Mouse (Mus musculus) spleen, postnatal 36 days (tissue): ENCODE measurements around the gene Blvrb.
"Not testable (repeated sequence)": the region's sequence is repeated elsewhere in the genome, so short reads cannot be mapped to it uniquely, and the experiment has no call there.

Experiments
- DNase-seq, 2 experiments: peaks; one replicate each; pipeline ENCODE4 v3.0.0; 2022; ENCODE audit warnings: low spot score in 2 of 2, mixed read lengths in 1 of 2

Blvrb gene

GRCm38 (mm10) chr7:27480927-27481626, 33.3 kb downstream of the Blvrb start:
- DNase-seq = no peak

GRCm38 (mm10) chr7:27481627-27481969, 33.8 kb downstream of the Blvrb start:
- DNase-seq = peak; percentile 82

GRCm38 (mm10) chr7:27483860-27484259, 36.1 kb downstream of the Blvrb start:
- no peak for DNase-seq

GRCm38 (mm10) chr7:27486102-27486769, 38.5 kb downstream of the Blvrb start:
- DNase-seq = peak in 1 of 2 experiments; percentile 53

- DNase-seq = peak; percentile 100
Observed at GRCm38 (mm10) chr7:27486770-27487697, 39.3 kb downstream of the Blvrb start, which contains the start of gene Sertad1. Gene Sertad1 (plus strand): TSS chr7:27486910.

GRCm38 (mm10) chr7:27487740-27488268, 40.0 kb downstream of the Blvrb start:
- no peak for DNase-seq

GRCm38 (mm10) chr7:27489270-27489869, 41.6 kb downstream of the Blvrb start:
- no peak for DNase-seq

GRCm38 (mm10) chr7:27490227-27490542, 42.4 kb downstream of the Blvrb start:
- no peak for DNase-seq

- DNase-seq = peak; percentile 84 to 87
Observed at GRCm38 (mm10) chr7:27490543-27491329, 43.0 kb downstream of the Blvrb start.

- no peak for DNase-seq
Observed at GRCm38 (mm10) chr7:27491856-27492255, 44.1 kb downstream of the Blvrb start.

GRCm38 (mm10) chr7:27493022-27493421, 45.2 kb downstream of the Blvrb start:
- DNase-seq = no peak

GRCm38 (mm10) chr7:27493450-27493849, 45.7 kb downstream of the Blvrb start:
- DNase-seq = no peak

GRCm38 (mm10) chr7:27494659-27495367, 47.0 kb downstream of the Blvrb start:
- DNase-seq = not testable (repeated sequence)

- DNase-seq = no peak
Observed at GRCm38 (mm10) chr7:27499036-27499435, 51.3 kb downstream of the Blvrb start, which contains the start of gene Prx. Gene Prx (plus strand): TSS chr7:27499324.

GRCm38 (mm10) chr7:27501620-27502019, 53.8 kb downstream of the Blvrb start:
- no peak for DNase-seq

GRCm38 (mm10) chr7:27506765-27507370, 59.1 kb downstream of the Blvrb start:
- peak; percentile 38 to 39 for DNase-seq

- DNase-seq = peak; percentile 99
Observed at GRCm38 (mm10) chr7:27507711-27508647, 60.2 kb downstream of the Blvrb start.

- DNase-seq = peak; percentile 68 to 80
Observed at GRCm38 (mm10) chr7:27508648-27509005, 60.8 kb downstream of the Blvrb start.

GRCm38 (mm10) chr7:27510809-27511208, 63.0 kb downstream of the Blvrb start:
- DNase-seq = no peak
